Mouse (Mus musculus) gastrocnemius, postnatal 14 days (tissue): ENCODE measurements around the gene Tmem120b. TPM values are rescaled to one million over a fixed set of nuclear protein-coding genes. Genes with fewer than 3 reads are reported as not detected.

Experiments used
- DNase-seq: peaks from one replicate; pipeline ENCODE4 v3.0.0; 2021; ENCODE audit warnings: mixed read lengths
- intact Hi-C: fragments of 180-260 bp; cut with DNase I; formaldehyde crosslinking; loops from one replicate; pipeline ENCODE4 v1.15.1; 2025; ENCODE audit warnings: low total_unique reads
- total RNA-seq, 2 experiments: library from RNA; stranded (reverse); gene quantifications; 2 replicates each; pipeline ENCODE4 v1.2.3; 2021

Gene Tmem120b
- total RNA-seq, 2 experiments from 2014 or later = 11.9 TPM

DNA sequence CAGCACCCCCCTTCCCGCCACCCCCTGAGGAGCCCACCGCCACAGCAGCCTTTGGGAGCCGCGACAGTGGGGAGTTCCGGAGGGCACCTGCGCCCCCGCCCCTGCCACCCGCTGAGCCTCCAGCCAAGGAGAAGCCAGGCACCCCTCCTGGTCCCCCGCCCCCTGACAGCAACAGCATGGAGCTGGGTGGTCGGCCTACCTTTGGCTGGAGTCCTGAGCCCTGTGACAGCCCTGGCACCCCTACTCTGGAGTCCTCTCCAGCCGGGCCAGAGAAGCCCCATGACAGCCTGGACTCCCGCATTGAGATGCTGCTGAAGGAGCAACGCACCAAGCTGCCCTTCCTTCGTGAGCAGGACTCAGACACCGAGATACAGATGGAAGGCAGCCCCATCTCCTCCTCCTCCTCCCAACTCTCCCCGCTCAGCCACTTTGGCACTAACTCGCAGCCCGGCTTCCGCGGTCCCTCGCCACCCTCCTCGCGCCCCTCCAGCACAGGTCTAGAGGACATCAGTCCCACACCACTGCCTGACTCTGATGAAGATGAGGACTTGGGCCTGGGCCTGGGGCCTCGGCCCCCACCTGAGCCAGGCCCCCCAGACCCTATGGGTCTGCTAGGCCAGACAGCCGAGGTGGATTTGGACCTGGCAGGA lies 80.0 kb downstream of the Tmem120b start:
- DNase-seq = no peak
- intact Hi-C loops = loop anchor here (2.0 kb wide), 1 partner anchor 15 kb away; the partner anchor contains the start of gene Rhof

DNA sequence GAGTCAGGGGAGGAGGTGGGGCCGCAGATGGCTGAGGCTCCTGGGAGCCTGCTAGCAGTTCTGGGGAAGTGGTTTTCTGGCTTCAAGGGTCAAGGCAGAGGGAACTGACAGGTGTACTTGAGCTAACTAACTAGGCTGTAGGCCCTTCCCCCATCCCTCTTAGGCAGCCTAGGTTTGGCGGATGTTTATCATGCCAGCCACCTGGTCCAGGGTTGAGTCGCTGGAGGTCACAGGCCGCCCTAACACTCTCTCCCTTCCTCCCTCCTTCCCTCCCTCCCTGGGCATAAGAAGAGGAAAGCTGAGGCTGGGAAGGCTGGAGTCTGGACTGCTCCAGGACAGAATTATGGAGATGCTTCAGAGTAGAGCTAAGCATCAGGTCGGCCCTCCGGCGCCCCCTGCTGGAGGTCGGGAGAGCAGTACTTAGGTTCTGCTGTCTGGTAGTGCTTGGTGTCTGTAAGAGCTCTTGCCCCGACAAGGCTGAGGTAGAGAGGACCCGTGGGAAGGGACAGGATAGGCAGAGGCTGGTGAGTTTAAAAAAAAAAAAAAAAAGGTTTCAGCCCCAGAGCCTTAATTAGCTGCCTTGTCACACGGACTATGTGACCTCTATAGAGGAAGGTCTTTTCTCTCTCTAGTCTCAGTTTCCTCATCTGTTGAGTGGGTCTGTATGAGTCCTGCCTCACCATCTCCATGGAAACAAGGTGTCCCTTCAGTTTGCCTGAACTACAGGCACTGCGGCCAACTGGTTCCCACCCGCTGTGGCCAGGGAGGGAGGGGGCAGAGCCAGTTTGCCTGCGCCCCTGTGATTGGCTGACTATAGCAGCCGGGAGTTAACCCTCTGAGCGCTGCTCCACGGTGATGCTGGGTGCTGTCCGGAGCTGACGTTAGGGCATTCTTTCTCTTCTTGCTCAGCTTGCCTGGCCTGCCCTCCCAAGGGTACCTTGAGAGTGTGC lies 81.5 kb downstream of the Tmem120b start:
- peak; percentile 92 for DNase-seq
- intact Hi-C loops = loop anchor here (2.0 to 5.0 kb wide), 2 partner anchors 17 to 32 kb away; partner anchors contain the start of gene Rhof

DNA sequence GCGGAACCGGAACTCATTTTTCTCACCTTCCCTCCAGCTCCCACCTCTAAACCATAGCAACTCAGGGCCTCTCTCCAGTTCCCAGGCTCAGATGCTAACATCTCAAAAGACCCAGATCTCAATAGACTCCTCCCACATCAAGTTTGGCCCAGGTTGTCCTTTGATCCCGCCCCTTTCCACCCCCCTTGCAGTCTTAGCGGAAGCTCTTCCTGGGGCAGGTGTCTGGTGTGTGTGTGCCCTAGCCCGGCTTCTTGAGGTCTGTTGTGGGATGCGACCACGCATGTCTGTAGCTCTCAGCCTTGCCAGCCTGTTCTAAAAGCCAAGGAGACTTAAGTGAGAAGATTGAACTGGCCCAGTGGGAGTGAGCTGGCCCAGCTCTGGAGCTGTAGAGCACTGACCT lies 82.4 kb downstream of the Tmem120b start:
- intact Hi-C loops = loop anchor here (5.0 kb wide), 1 partner anchor 33 kb away; no protein-coding TSS in a partner anchor
- DNase-seq = no peak

DNA sequence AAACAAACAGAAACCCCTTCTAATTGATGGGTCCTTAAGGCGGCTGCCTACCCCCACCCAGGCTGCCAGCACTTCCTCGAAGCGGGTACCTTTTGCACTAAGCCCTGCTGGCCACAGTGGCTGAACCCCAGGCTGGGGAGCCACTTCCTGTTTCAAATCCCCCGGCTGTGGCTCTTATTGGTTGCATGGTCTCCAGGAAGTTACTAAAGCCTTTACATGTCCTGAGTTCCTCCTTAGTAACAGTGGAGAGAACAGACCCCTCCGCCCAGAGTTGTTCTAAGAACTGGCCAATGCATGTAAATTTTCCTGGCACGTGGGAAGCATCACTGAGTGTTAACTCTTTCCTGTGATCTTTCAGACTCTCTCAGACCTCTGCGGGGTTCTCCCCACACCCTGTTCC lies 82.9 kb downstream of the Tmem120b start:
- intact Hi-C loops = loop anchor here (5.0 kb wide), 1 partner anchor 34 kb away; no protein-coding TSS in a partner anchor
- DNase-seq = no peak

DNA sequence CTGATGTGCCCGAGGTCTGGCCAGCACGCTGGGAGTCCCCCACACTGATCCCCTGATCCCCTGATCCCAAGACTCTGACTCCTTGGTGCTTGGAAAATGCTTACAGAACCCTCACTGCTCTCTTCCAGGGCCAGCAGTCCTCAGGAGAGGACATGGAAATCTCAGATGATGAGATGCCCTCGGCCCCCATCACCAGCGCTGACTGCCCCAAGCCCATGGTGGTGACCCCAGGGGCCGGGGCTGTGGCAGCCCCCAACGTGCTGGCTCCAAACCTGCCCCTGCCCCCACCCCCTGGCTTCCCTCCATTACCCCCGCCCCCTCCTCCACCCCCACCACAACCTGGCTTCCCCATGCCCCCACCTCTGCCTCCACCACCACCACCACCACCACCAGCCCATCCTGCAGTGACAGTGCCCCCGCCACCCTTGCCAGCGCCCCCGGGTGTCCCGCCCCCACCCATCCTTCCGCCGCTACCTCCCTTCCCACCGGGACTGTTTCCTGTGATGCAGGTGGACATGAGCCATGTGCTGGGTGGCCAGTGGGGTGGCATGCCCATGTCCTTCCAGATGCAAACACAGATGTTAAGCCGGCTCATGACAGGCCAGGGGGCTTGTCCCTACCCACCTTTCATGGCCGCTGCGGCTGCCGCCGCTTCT lies 83.6 kb downstream of the Tmem120b start:
- intact Hi-C loops = loop anchor here (5.0 kb wide), 1 partner anchor 35 kb away; no protein-coding TSS in a partner anchor
- DNase-seq = no peak

DNA sequence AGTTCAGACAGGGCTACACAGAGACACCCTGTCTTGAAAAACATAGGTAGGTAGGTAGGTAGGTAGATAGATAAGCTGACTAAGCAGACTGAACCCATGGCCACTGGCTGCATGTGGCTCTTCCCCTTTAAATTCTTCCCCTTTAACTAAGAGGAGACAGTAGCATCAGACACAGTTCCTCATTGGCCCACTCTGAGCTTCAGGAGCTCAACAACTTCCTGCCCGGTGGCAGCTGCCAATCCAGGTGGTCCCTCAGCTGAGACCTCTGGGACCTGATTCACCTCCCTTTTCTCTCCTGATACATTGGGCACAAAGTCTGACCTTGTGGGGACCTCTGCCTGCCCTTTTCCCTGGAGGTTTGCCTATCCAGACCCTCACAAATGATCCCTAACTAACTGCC lies 84.7 kb downstream of the Tmem120b start:
- no peak for DNase-seq
- intact Hi-C loops = loop anchor here (5.0 kb wide), 1 partner anchor 36 kb away; no protein-coding TSS in a partner anchor

DNA sequence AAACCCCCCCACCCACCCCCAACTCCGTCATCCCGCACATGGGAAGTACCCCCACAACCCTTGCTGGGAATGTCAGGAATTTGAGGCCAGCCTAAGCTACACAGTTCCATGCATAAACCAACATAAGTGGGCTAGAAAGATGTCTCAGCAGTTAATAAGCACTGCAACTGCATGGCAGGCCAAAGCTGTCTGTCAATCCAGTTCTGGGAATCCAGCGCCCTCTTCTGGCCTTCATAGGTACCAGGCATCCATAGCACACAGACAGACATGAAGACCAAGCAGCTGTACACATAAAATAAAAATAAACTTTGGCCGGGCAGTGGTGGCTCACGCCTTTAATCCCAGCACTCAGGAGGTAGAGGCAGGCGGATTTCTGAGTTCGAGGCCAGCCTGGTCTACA lies 87.2 kb downstream of the Tmem120b start:
- intact Hi-C loops = no loop called here
- DNase-seq = peak; percentile 65

DNA sequence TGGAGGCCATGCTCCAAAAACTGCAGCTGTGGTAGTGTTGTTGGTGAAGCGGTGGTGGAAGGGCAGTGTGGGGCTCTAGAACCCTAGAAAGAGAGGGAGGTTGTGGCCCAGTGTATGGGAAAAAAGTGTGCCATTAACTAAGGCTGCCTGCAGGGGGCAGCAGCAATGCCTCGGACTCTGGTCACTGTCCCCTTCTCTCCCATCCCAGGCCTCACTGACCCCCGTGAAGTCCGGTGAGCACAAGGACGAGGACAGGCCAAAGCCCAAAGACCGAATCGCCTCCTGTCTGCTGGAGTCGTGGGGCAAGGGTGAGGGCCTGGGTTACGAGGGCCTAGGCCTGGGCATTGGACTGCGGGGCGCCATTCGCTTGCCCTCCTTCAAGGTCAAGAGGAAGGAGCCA lies 88.5 kb downstream of the Tmem120b start:
- no peak for DNase-seq
- intact Hi-C loops = no loop called here

DNA sequence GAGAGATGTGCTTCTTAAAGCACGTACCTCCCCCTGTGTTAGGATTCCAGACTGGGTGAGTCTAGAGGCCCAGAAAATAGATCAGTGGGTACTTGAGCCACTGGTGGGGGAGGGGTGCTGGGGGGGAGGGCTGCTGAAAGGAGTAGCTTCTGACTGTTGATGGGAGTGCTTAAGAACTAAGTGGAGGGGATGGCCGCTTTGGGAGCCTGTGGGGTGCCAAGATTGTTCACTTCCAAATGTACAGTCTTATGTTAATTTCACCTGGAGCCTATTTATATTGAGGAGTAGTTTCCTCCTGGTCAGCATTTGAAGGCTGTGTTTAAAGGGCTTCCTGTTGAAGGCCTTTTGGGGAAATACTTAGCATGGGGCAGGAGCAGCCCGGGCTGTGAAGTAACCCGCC lies 89.8 kb downstream of the Tmem120b start:
- intact Hi-C loops = no loop called here
- DNase-seq = no peak

DNA sequence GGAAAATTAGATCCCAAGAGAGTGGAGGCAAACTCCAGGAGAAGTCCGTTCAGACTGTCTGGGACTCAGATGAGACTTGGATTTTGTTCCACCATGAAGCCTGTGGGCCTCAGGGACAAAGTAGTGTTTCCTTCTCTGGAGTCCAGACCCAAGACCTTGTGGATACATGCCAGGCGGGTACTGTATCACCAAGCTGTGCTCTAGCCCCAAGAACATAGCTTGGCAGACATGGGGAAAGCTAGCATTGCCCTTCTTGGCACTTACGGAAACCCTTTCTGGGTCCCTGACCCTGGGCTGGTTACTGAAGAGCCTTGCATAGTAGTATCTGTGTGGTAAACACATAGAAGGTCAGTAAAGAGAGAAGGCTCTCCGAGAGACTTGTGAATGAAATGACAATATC lies 91.2 kb downstream of the Tmem120b start:
- no peak for DNase-seq
- intact Hi-C loops = no loop called here

DNA sequence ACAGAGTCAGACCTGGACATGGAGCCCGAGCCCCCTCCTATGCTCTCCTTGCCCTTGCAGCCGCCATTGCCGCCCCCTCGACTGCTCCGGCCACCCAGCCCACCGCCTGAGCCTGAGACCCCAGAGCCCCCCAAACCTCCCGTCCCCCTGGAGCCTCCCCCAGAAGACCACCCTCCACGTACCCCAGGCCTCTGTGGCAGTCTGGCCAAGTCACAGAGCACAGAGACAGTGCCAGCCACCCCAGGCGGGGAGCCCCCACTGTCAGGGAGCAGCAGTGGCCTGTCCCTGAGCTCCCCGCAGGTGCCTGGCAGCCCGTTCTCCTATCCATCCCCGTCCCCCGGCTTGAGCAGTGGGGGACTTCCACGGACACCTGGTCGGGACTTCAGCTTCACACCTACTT lies 91.7 kb downstream of the Tmem120b start:
- no peak for DNase-seq
- intact Hi-C loops = no loop called here

DNA sequence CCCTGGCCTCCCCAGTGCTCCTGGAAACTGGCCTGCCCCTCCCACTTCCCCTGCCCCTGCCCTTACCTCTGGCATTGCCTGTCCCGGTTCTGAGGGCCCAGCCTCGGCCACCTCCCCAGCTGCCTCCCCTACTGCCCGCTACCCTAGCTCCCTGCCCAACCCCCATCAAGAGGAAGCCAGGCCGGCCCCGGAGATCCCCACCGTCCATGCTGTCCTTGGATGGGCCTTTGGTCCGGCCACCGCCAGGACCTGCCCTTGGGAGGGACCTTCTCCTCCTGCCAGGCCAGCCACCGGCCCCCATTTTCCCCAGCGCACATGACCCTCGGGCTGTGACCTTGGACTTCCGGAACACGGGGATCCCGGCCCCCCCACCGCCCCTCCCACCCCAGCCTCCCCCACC lies 92.1 kb downstream of the Tmem120b start:
- DNase-seq = no peak

DNA sequence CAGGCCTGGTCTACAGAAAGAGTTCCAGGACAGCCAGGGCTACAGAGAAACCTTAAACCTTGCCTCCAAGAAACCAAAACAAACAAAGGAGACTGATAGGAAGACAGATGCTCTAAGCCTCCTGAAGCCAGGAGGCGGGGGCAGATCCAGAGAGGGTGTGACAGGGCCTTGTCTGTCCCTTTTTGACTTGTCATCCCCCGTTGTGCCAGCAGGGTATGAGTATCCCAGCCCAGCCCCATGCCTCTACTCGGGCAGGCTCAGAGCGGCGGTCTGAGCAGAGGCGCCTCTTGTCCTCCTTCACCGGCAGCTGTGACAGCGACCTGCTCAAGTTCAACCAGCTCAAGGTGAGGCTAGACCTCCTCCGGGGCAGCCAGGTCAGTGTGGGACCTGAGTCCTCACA lies 94.7 kb downstream of the Tmem120b start:
- intact Hi-C loops = no loop called here
- DNase-seq = no peak

More for the DNA sequence above, 92.1 kb downstream of the Tmem120b start:
- intact Hi-C loops = no loop called here

DNA sequence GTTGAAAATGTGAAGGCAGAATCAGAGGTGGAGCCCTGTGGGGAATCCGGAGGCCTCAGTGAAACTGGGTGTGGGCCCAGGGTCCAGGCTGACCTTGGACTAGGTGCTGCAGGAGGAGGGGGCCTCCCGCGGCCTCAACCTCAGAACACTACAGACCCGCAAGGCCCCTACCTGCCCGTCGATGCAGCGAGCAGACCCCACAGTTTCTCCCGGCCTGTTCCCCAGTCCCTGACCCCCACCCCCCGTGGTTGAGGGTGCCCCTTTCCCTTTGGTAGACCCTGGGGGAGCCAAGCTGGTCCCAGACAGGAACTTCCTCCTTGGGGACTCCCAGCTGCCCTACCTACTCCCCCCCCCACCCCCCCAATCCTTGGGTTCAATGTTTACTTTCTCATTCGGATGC lies 98.2 kb downstream of the Tmem120b start:
- no peak for DNase-seq
- intact Hi-C loops = no loop called here

Other genes with a start within 250 kb of the Tmem120b start
- 100 to 1,000 TPM; 140 to 150 TPM for gene Anapc5, start 247.1 kb upstream of the Tmem120b start, total RNA-seq
- gene Rnf34, start 218.4 kb upstream of the Tmem120b start, total RNA-seq = 10 to 100 TPM; 14.9 to 17.6 TPM
- 10 to 100 TPM; 13.4 to 14.4 TPM for gene Kdm2b, start 78.6 kb upstream of the Tmem120b start, total RNA-seq
- 10 to 100 TPM; 39.5 to 47.6 TPM for gene Orai1, start 53.3 kb upstream of the Tmem120b start, total RNA-seq
- gene Morn3, start 21.4 kb upstream of the Tmem120b start, total RNA-seq = not detected
- gene Rhof, start 64.3 kb downstream of the Tmem120b start, total RNA-seq = under 1 TPM; 0.27 to 0.51 TPM
- 10 to 100 TPM; 10.5 to 11.2 TPM for gene Setd1b, start 73.8 kb downstream of the Tmem120b start, total RNA-seq
- 10 to 100 TPM; 19.2 to 19.5 TPM for gene Psmd9, start 101.0 kb downstream of the Tmem120b start, total RNA-seq
- not detected for gene Hpd, start 114.3 kb downstream of the Tmem120b start, total RNA-seq
- 1 to 10 TPM; 2.0 to 2.2 TPM for gene Wdr66, start 183.7 kb downstream of the Tmem120b start, total RNA-seq